Mouse (Mus musculus): ENCODE data around the gene Myod1.

The Myod1 gene

DNA sequence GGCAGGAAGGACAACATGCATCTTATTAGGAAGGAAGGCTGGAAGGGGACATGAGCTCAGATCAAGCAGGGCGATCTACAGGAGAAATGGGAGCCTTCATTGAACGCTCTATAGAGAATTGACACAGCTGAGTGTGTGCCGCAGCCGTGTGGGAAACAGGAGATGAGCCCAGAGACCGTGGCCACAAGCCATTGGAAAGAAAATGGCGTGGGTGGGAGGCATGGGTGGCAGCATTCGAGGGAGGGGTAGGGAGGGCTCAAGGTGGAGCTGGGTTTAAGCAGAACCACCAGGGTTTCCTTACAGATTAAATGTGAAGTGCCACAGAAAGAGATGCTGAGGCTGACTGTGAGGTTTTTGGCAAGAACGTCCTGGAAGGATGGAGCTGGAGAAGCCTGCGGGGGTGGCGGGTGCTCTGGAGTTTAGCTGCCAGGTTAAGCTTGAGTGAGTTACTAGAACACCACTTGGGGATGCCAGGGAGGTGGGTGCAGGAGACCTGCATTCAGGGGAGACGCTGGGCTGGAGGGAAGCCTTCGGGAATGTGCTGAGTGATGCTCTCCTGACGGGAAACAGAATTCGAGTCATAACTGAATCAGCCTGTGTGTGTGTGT lies 39.6 kb downstream of the Myod1 start:
- no peak for DNase-seq (ENCODE audit: low spot score)

DNA sequence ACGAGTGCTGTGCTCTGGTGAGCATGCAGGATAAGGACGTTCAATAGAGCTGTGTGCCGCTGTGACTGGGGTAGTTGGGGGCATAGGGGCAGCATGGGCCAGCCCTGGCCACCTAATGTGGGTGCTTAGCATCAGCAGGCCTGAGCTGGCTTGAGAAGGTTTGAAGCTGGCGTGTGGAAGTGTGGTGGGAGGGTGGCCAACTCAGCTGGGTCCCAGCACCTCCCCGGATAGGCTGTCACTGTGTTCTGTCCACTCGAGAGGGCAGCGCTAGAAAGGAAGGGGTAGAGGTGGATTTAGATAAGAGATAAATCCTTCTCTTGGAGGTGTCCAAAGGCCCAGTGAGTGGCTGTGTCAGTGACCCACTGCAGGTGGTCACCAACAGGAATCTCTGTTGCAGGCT lies 41.2 kb downstream of the Myod1 start:
- DNase-seq (ENCODE audit: low spot score), result no peak

DNA sequence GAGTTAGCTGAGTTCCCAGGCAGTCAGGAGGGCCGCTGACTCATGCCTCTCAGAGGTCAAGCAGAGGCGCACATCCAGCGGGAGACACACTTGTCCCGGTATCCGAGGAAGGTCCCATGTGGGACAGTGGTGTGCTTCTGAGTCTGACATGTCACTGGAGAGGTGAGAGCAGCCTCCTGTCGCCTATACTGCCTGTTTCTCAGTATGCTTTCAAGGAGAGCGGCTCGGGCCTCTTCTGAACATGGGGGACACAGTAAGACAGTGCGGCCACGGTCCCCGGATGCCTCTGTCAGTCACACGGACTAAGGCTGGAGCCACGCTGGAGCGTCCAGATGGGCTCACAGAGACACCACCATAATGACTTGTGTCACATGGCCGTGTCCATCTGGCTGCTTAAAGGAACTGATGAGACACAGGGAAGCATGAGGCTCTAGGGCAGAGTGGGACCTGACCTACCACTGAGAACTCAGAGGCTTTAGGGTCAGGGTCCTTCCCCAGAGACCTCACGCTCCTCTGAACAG lies 41.9 kb downstream of the Myod1 start:
- peak; percentile 29 for DNase-seq (ENCODE audit: low spot score)

DNA sequence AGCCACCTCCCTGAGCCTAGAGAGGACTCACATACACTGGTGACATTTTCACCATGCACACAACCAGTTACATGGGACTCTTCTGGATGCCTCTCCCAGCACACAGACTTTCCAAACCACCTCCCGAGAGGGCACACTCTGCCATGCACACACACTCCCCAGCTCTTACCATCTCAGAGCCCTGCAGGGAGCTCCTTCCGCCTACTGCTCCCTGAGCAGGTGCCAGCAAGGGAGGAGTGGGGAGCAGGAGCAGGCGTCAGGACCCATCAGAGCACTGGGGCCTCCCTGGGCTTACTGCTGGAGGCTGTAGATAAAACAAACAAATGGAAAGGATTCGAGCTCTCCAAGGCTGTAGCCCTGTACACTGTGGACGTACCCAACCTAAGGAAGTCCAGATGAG lies 45.3 kb downstream of the Myod1 start:
- no peak for DNase-seq (ENCODE audit: low spot score)

DNA sequence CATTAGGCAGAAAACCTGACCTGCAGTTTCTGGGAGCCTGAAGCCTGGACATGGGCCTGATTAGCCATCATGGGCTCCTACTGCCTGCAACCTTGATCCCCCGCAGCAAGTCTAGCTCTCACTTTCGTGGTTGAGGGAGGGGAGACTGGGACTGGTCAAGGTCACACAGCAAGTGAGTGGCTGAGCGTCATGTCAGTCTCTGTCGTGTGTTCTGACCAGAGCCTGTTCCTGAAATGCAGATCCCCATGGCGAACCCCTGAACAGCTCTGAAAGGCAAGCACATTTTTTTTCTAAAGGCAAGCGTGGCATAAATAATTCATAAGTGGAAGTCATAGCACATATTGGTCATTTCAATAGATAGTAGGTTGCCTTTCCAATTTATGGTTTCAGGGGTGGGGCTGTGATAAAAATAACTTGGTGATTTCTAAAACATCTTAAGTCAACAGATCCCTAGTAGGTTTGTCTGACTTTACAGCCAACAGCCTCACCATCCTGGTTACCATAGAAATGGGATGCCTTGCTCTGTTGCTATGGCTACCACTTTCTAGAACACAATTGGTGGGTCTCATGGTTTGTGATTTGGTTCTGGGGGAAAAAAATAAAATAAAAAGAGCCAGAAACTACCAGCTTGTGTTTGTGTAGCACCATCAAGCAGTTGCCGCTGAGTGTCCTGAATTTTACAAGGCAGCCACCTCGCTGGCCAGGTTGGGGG lies 45.9 kb downstream of the Myod1 start:
- DNase-seq (ENCODE audit: low spot score), result peak; percentile 51

DNA sequence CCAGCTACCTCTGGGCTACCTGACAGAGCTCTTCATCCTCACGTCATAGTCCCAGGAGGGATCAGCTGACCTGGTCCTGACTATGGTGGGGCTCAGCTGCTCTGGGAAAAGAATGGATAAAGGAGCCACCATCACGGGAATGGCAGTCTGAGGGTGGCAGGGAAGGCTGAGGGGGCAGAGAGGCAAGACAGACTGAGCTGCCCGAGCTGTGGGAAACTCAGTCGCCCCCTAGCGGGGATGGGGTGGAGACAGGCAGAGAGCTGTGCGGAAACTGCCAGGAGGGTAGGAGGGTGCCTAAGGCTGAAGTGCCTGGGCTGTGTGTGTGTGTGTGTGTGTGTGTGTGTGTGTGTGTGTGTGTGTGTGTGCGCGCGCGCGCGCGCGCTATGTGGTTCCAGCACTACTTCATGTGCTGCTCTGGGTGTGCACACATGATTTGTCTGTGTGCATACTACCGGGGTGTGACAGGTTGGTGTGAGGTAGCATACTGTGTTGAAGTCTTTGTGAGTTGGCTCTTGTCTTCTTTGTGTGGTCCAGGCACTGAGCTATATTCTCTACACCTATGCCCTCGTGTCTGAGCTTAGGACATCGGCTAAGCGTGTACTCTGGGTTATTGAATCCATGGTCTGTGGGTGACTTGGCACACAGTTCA lies 46.6 kb downstream of the Myod1 start:
- DNase-seq (ENCODE audit: low spot score), result peak; percentile 66

DNA sequence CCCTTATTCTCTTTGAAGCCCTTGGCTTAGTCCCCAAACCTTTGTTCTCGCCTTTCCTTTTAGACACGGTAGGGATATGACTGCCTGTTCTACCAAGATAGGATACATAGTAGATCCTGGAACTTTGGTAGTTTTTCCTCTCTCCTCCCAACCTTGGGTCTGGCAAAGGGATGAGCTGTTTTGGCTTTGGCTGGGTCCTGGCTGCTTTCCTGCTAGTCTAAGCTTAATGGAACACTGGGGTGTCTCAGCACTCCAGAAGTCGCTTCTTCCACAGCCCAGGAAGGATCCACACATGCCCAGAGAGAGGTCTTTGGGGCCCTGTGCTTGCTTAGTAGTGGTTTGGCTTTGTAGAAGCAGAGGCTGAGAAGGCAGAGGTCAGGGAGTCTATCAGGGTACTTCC lies 47.7 kb downstream of the Myod1 start:
- no peak for DNase-seq (ENCODE audit: low spot score)

DNA sequence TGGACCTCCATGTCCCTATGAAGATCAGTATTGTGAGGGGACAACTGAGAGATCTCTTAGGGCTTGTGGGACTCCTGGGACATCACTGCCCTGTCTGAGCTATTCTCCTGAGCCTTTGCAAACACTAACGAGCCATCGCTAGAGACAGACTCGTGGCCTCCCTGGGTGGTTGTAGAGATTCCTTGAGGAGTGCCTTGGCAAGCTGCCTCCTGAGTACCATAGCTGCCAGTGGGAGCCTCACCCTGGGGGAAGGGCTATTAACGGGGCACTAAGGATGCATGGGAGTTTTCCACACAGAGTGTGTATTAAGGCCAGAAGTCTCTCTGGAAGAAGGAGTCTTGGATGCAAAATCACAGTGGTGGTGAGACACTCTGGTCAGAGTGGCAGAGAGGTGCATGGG lies 48.7 kb downstream of the Myod1 start:
- DNase-seq (ENCODE audit: low spot score), result no peak

All from embryo, embryonic 10 days (tissue).